Mouse (Mus musculus) yolk sac, embryonic 10.5 days (tissue): ENCODE measurements around the gene Klk1b5.

Experiments
- DNase-seq: peaks from one replicate; pipeline ENCODE4 v3.0.0-alpha.2; 2017; ENCODE audit warnings: low spot score

Klk1b5 gene

DNA sequence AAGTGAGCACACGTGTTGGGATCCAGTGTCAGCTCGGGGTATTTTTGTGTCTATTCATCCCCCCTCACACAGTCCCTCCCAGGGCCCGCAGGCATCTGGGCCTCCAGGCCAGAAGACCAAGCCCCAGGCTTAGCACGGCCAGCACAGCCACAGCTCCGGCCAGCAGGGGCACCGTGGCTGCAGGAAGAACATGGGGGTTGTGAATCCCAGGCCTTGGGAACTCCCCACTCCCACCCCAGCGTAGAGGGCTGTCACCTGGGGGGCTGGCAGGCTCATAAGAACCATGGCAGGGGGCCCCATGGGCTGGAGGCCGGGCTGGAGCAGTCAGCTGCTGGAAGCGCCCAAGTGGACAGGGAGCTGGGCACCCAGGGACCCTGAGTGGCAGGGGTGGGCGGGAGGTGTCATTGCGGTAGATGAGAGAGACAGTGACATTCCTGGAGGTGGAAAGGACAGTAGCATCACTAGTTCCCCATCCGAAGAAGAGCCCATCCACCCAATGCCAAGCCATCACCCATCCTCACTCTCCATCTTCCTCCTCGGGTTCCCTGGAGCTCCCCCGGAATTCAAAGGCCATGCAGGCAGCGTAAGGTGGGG, 37.4 kb downstream of the Klk1b5 start:
- DNase-seq = no peak

DNA sequence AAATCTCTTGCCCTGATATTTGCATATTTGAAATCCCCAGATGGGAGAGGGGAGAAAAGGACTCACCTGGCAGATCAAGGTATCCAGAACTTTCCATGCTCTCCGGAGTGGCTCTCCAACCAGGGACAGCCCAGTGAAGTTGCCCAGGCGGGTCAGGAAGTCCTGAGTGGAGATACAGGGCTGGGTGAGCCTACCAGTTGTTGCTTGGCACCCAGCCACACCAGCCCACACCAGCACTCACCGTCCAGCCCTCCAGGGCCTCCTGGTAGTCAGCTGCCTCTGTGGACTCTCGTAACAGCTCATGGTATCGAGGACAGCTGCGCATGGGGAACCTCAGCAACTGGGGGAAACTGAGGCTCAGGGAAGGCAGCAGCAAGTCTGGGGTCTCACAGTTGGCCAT, 39.2 kb downstream of the Klk1b5 start:
- DNase-seq = no peak

DNA sequence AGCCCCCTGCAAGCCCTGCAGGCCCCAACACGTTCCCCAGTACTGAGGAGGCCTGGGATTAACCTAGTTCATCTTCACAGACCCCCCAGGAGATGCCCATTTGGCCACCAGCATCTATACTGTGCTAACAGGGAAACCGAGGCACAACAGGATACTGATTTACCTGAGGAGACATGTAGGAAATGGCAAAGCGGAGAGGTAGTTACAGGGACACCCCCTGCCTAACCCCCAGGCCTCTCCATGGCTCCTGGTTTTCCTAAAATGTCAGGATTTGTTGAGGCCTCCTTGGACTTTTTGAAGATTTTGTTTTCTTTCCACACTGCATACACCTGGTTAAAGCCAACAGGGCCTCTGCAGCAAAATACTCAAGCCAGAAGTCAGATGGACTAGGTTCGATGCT, 41.5 kb downstream of the Klk1b5 start, which contains the start of gene Acp4:
TSS of gene Acp4 (minus strand) at position 101 of the 400 bp plus-strand sequence.
- DNase-seq = no peak

DNA sequence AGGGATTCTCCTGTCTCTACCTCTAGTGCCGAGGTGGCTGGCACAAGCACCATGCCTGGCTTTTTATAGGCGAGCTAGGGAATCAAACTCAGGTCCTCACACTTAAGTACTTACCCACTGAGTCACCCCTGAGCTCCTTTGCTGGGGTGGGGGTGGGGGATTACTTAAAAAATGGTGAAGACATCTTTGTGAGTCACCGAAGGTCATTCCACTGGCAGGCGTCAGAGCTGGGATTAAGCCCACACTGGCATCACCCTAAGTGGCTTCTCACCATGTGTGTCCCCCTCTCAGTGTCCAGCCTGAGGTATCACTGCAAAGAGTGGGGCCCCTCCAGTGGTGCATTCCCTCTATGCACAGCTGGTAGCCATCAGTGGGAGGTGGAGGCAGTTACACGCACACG, 44.7 kb downstream of the Klk1b5 start:
- no peak for DNase-seq

DNA sequence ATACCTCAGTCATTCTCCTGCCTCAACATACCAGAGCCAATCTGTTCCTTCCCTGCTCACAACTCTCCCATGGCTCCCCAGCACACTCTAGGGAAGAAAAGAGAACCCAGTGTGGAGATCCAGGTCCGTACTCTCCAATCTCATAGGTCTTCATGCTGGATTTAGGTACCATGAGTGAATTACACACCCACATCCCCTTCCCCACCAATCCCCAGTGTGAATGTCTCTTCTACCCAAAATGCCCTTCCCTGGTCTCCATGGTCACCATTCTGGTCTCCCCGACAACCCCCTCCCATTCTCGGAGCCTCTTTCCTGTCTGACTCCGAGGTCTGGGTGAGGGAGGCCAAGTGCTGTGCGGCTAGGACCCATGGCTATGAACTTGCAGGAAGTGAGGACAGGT, 45.4 kb downstream of the Klk1b5 start, which contains the start of gene Gm15517:
TSS of gene Gm15517 (plus strand) at position 301 of the 400 bp plus-strand sequence.
- DNase-seq = no peak

DNA sequence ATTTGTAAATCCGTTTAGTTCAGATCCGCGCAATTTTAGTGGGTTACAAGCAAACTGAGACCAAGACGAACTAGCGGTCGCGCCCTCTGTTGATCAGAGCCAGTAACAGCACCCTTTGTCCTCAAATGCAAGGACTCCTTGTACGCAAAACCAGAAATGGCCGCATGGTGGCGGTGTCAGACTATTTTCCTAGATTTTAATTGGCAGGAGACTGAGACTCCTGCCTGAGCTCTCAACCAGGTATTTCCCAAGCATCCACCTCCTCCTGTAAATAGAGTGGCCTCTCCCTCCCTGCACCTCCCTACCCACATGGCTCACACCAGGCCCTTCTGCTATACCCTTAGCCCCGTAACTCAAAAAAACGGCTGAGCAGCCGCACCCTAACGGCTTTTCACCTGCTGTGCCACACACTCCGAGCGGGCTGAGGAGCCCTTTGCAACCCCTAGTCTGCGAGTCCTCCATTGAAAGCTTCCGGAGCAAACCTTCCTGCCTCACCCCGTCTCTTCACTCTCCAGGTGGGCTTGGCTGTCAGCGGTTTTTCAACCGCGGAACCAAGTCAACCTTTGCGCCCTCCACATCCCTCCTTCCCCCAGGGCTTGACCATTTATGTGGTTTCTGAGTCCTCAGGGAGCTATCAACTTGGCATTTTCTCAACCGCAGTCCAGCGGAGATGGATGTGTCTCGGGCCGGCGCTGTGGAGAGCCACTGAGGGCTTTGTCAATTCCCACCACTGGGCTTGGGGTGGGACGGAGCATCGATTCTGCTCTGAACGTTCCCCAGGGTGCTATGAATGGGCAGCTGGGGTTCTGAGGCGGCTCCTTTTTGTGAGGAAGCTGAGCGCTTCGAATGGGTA, 47.3 kb downstream of the Klk1b5 start:
- DNase-seq = peak; percentile 85

DNA sequence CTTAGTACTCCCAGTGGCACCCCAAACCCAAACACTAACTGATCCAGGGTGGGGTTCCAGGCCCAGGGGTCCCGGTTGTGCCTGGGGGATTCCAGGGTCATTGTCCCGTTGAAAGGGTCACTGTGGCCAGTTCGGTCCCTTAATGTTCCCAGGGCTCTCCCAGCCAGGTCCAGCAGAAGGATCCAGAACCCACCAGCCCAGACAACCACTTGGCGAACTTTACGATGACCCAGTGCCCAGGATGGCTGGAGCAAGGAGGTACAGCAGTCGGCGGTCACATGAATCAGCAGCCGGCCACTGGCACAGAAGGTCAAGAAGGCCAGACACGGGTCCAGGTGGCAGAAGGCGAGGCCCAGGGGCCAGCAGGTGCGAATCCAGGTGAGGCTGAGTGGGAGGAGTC, 52.4 kb downstream of the Klk1b5 start:
- no peak for DNase-seq

DNA sequence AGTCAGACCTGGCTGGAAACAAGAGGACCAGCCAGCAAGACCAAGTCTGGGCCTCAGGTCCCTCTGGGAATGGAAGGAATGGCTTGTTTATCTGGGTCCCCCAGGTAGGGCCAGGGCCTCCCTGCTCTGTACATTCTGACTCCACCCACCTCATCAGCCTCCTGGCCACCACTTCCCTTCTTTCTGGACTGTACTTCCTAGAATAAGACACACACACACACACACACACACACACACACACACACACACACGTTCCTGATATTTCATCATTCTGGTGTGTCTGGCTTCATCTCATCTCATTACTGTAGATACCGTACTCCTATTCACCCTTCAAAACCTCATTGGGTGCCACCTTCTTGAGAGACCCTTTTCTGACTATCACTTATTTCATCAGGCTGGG, 53.7 kb downstream of the Klk1b5 start:
- DNase-seq = no peak
